Mouse (Mus musculus) cortical plate, adult 2 months (tissue): ENCODE measurements around the gene Neurod2. TPM values are rescaled to one million over a fixed set of nuclear protein-coding genes. Genes with fewer than 3 reads are reported as not detected.

Experiments used
- H3K27ac ChIP-seq: fragments of 200-500 bp; 2 replicates; pipeline ENCODE4 v1.5.1; 2012; ENCODE audit warnings: low read length, control low read depth, inconsistent platforms; ENCODE audit not compliant: insufficient read depth
- H3K4me1 ChIP-seq: fragments of 200-500 bp; 2 replicates; pipeline ENCODE4 v1.6.1; 2011; ENCODE audit warnings: low read length; ENCODE audit not compliant: control insufficient read depth, insufficient read depth
- H3K4me3 ChIP-seq: fragments of 200-500 bp; 2 replicates; pipeline ENCODE4 v1.5.1; 2011; ENCODE audit warnings: mild to moderate bottlenecking, low read length, control low read depth; ENCODE audit not compliant: insufficient read depth
- CTCF ChIP-seq: fragments of 200-500 bp; IDR thresholded peaks from 2 replicates; pipeline ENCODE4 v1.5.1; 2011; ENCODE audit warnings: mild to moderate bottlenecking, control low read depth, low read length; ENCODE audit not compliant: insufficient read depth; ENCODE audit errors: extremely low read depth
- POLR2A ChIP-seq: fragments of 200-500 bp; IDR thresholded peaks from 2 replicates; pipeline ENCODE4 v1.6.1; 2011; ENCODE audit warnings: mild to moderate bottlenecking, low read length, control low read depth; ENCODE audit not compliant: insufficient read depth; ENCODE audit errors: extremely low read depth
- polyA plus RNA-seq: library from polyadenylated mRNA; depleted of rRNA; stranded (reverse); fragments of >200 nt; gene quantifications from 2 replicates; pipeline ENCODE4 v1.2.3, GENCODE M21; 2012; rRNA removed

The Neurod2 gene
- polyA plus RNA-seq = 45.0 and 57.2 TPM in 2 replicates

- Histone ChIP-seq H3K4me1 (no peaks in the 10 kb centered on the region; the same call in 1 of the 2 replicates), H3K4me3 (peak within 1 kb of the TSS; percentile 93), H3K27ac (peak within 1 kb of the TSS; percentile 93)
- no peak for TF ChIP-seq CTCF
- TF ChIP-seq POLR2A = peak; percentile 91
These were observed at the start of gene Neurod2 for GRCm38 (mm10) chr11:98329081-98329959. Neurod2 (minus strand) TSS chr11:98329648.

DNA sequence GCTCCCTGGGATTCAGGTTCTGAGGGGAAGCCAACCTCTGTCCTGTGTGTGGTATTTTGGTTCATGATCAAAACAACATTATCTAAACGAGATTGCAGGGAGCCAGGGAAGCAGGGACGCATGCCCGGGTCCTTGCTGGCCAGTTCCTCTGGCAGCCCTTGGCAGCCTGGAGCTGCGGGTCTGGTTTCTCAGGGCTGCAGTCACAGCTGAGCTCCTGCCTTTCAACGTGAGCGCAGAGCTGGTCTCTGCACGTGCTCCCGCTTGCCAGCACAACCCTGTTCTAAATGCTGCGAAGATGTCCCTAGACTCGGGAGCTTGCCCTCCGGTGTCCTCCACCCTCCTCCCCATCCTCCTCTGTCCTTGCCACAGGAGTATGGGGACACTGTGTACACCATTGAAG, 48.3 kb upstream of the Neurod2 start:
- no peak overlapping the region for H3K27ac ChIP-seq
- TF ChIP-seq POLR2A (no peak), CTCF (no peak)
- H3K4me1 ChIP-seq = no peaks in the 10 kb centered on the region
- no peak overlapping the region for H3K4me3 ChIP-seq

- TF ChIP-seq POLR2A (no peak), CTCF (no peak)
- no peak overlapping the region for H3K27ac ChIP-seq
- no peak overlapping the region for H3K4me3 ChIP-seq
- no peaks in the 10 kb centered on the region for H3K4me1 ChIP-seq
These were observed 47.3 kb upstream of the Neurod2 start for GRCm38 (mm10) chr11:98376756-98377155.

DNA sequence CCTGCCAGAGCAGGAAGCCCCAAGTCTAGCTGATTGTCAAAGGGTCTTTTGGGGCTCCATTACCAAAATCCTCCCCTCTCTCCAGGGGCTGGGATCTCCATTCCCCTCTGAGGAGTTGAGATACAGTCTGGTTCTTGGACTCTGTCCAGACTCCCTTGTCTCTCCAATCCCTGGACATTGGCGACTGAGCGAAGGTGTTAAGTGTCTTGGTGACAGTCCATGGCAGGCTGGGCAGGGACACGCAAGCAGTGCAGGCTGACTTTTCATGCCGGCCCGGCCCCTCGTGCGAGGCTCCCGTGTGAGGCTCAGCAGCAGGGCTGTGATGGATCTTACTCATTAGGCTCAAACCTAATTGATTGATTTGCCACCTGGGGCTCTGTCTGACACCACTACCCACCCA, 44.8 kb upstream of the Neurod2 start:
- H3K4me1 ChIP-seq = no peaks in the 10 kb centered on the region
- no peak overlapping the region for H3K4me3 ChIP-seq
- TF ChIP-seq CTCF = no peak
- TF ChIP-seq POLR2A = no peak
- H3K27ac ChIP-seq = no peak overlapping the region

DNA sequence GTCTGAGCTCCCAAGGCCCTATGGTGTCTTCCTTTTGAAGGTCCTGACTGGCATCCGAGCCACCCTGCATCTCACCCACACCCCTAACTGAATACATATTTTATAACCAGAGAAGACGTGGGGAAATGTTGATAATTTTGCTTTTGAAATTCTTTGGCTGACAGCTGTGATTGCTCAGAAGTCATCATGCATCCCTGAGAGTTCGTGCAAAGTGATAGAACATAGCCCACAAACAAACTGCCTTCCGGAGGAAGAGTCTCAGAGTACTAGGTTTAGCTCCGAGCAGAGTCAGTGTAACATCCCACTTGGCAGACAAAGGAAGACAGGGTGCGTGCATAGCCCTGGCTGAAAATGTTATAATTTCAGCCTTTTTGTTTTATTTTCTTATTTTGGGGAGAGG, 43.8 kb upstream of the Neurod2 start:
- Histone ChIP-seq H3K4me3 (no peak overlapping the region), H3K4me1 (no peaks in the 10 kb centered on the region), H3K27ac (no peak overlapping the region)
- TF ChIP-seq CTCF = no peak
- no peak for TF ChIP-seq POLR2A

DNA sequence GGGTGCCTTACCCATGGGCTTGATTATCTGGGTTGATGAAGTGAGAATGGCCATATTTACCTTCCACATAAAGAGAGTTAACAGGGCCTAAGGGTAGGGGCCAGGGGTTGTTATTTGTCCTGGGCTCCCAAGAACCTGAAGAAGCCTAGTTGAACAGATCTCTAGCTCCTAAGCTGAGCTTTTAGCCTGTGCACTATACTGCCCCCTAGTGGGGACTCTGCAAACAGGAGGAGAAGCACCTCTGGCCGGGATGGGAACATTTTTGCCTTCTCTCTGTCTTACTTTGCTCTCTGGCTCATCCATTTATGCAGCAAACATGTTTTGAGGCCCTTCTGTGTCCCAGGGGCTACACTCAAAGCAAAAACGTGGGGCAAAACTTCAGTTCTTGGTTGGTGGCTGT, 43.0 kb upstream of the Neurod2 start:
- Histone ChIP-seq H3K4me1 (peaks cover 4% of the 10 kb centered on the region), H3K27ac (peak overlapping the region; percentile 9; the same call in 1 of the 2 replicates), H3K4me3 (no peak overlapping the region)
- TF ChIP-seq POLR2A = no peak
- TF ChIP-seq CTCF = peak; percentile 86

GRCm38 (mm10) chr11:98371556-98372240, 42.2 kb upstream of the Neurod2 start:
- H3K4me1 ChIP-seq = peaks cover 6% of the 10 kb centered on the region
- peak overlapping the region; percentile 9; the same call in 1 of the 2 replicates for H3K27ac ChIP-seq
- TF ChIP-seq POLR2A (no peak), CTCF (no peak)
- H3K4me3 ChIP-seq = no peak overlapping the region

GRCm38 (mm10) chr11:98370588-98370987, 41.1 kb upstream of the Neurod2 start:
- TF ChIP-seq CTCF (no peak), POLR2A (no peak)
- Histone ChIP-seq H3K4me3 (no peak overlapping the region), H3K27ac (no peak overlapping the region), H3K4me1 (peaks cover 6% of the 10 kb centered on the region)

DNA sequence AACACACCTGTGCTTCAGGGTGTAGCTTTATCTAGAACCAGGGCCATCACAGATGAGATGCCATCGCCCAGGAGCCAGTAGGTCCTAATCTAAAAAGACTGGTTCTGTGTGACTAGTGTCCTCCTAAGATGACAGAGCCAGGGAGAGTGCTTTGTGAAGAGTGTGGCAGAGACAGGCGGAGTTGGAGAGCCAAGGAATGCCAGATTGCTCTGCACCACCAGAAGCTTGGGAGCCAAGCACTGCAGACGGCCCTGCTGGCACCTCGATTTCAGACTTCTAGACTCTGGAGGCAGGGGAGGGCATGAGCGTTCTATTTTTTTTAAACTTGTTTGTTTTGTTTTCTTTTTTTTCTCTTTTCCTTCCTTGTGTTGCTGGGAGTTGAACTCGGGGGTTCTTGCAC, 39.9 kb upstream of the Neurod2 start:
- H3K27ac ChIP-seq = no peak overlapping the region
- no peak overlapping the region for H3K4me3 ChIP-seq
- no peak for TF ChIP-seq CTCF
- no peak for TF ChIP-seq POLR2A
- H3K4me1 ChIP-seq = peaks cover 6% of the 10 kb centered on the region
